Mouse (Mus musculus) bone marrow, adult 2 months (tissue): ENCODE data around the gene Pigk.

Source experiments
- CTCF ChIP-seq: fragments of 200-500 bp; IDR thresholded peaks from 2 replicates; pipeline ENCODE4 v1.5.1; 2011; ENCODE audit warnings: low read length, control low read depth; ENCODE audit not compliant: control insufficient read depth, insufficient read depth
- POLR2A ChIP-seq: fragments of 200-500 bp; IDR thresholded peaks from 2 replicates; pipeline ENCODE4 v1.6.1; 2011; ENCODE audit warnings: low read depth, mild to moderate bottlenecking, control low read depth, low read length, borderline replicate concordance; ENCODE audit not compliant: control insufficient read depth

DNA sequence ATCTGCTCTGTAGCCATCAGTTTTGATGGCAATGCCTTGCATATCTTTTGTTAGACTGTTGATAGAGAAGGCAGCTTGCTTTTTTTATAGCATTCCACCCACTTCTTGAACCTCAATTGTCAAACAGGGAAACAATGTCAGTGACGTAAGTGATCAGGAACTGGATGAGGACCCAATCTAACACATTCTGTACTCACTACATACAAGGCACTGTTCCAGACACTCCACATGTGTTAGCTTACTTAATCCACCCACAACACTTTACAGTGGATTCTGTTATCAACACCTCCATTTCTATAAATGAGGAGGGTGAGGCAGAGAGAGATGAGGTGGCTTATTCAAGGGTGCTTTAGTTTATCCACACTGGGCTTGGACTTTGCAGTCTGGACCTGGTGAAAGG is 124.0 kb downstream of the Pigk start:
- no peak for TF ChIP-seq CTCF
- no peak for TF ChIP-seq POLR2A
